10 mouse cellular contexts compared by ENCODE assay signal in genomic region chr19:38056276-38056675, GRCm38 (mm10). TPM values are rescaled to one million over a fixed set of nuclear protein-coding genes. Genes with fewer than 3 reads are reported as not detected.
DNase-seq lines count a peak whose midpoint lies in the region; ATAC-seq and TF ChIP-seq lines count a peak whose summit lies in the region.
"Had no signal": no experiment of that assay in that cellular context is flagged by ENCODE, and none has a peak within 500 bp of the region (broad histone marks: within the 10 kb centered on the region; RNA-seq: fewer than 3 reads in every experiment).

No protein-coding gene starts in this region.

- ATAC-seq in heart, postnatal 0 days (ENCODE audit: insufficient read depth, low read depth) = no peak
- no peak for ATAC-seq in hindbrain, embryonic 14.5 days (ENCODE audit: low FRiP score)
- no peak for ATAC-seq in midbrain, embryonic 12.5 days (ENCODE audit: low FRiP score, low read depth)

- no peak for DNase-seq in heart, postnatal 0 days (ENCODE audit: low spot score)
- no peak for DNase-seq in heart, adult 8-10 months (ENCODE audit: low spot score)
- no peak for DNase-seq in embryonic facial prominence, embryonic 10.5 days (ENCODE audit: low spot score)
- no peak for DNase-seq in hindbrain, embryonic 14.5 days (ENCODE audit: low spot score)
- no peak for DNase-seq in right cerebral cortex, postnatal 10 days (ENCODE audit: low spot score in 2 of 2)
- no peak for DNase-seq in spleen, postnatal 14 days (ENCODE audit: low spot score in 2 of 2)
- no peak for DNase-seq in thymus, postnatal 0 days (ENCODE audit: low spot score)
- DNase-seq: adrenal gland, postnatal 36 days; kidney, postnatal 4 days had no signal

- TF ChIP-seq EP300 in heart, postnatal 0 days (IDR thresholded peaks at IDR 0.05; ENCODE audit: low read depth) = no peak

- H3K4me1 ChIP-seq in heart, postnatal 0 days (ENCODE audit: control insufficient read depth, insufficient read depth) = peaks cover 9% of the 10 kb centered on the region; the same call in 1 of the 2 replicates
- H3K4me1 ChIP-seq in embryonic facial prominence, embryonic 10.5 days = peaks cover 22% of the 10 kb centered on the region
- 0 out of 2 replicates have a peak, but pooled peaks cover 2% of the 10 kb centered on the region for H3K4me1 ChIP-seq in hindbrain, embryonic 14.5 days (replicated peaks; ENCODE audit: control insufficient read depth, insufficient read depth, low read length)
- H3K4me1 ChIP-seq in midbrain, embryonic 12.5 days = peaks cover 12% of the 10 kb centered on the region

- no peak for TF ChIP-seq CTCF in heart, postnatal 0 days (IDR thresholded peaks at IDR 0.05; ENCODE audit: low read depth)

- no peaks in the 10 kb centered on the region for H3K27me3 ChIP-seq in heart, postnatal 0 days (ENCODE audit: control insufficient read depth, insufficient read depth, low read length)
- no peaks in the 10 kb centered on the region for H3K27me3 ChIP-seq in embryonic facial prominence, embryonic 10.5 days (replicated peaks; ENCODE audit: low read depth, poor library complexity, severe bottlenecking)
- H3K27me3 ChIP-seq in hindbrain, embryonic 14.5 days (ENCODE audit: control insufficient read depth, insufficient read depth, low read length) = no peaks in the 10 kb centered on the region
- H3K27me3 ChIP-seq in midbrain, embryonic 12.5 days = no peaks in the 10 kb centered on the region

- 66% methylated on average over 3 of the region's 3 CpGs for WGBS in heart, postnatal 0 days
- WGBS in embryonic facial prominence, embryonic 10.5 days = 64% methylated on average over 3 of the region's 3 CpGs
- WGBS in hindbrain, embryonic 14.5 days = 57% methylated on average over 3 of the region's 3 CpGs
- 53% methylated on average over 3 of the region's 3 CpGs for WGBS in midbrain, embryonic 12.5 days

- H3K9me3 ChIP-seq in heart, postnatal 0 days (replicated peaks; ENCODE audit: control insufficient read depth, low read length) = no peaks in the 10 kb centered on the region
- H3K9me3 ChIP-seq in embryonic facial prominence, embryonic 10.5 days = no peaks in the 10 kb centered on the region
- H3K9me3 ChIP-seq in hindbrain, embryonic 14.5 days (ENCODE audit: control insufficient read depth, low read length) = no peaks in the 10 kb centered on the region
- H3K9me3 ChIP-seq in midbrain, embryonic 12.5 days = no peaks in the 10 kb centered on the region

- H3K27ac ChIP-seq in heart, postnatal 0 days (ENCODE audit: low read depth) = no peak overlapping the region
- no peak overlapping the region for H3K27ac ChIP-seq in embryonic facial prominence, embryonic 10.5 days (replicated peaks)
- no peak overlapping the region for H3K27ac ChIP-seq in hindbrain, embryonic 14.5 days
- no peak overlapping the region for H3K27ac ChIP-seq in midbrain, embryonic 12.5 days (replicated peaks)

- H3K4me3 ChIP-seq in heart, postnatal 0 days (ENCODE audit: low read depth, low read length) = peak overlapping the region; percentile 83; the same call in 1 of the 2 replicates
- peak overlapping the region; percentile 79 for H3K4me3 ChIP-seq in embryonic facial prominence, embryonic 10.5 days
- no peak overlapping the region for H3K4me3 ChIP-seq in hindbrain, embryonic 14.5 days (replicated peaks; ENCODE audit: low read length)
- H3K4me3 ChIP-seq in midbrain, embryonic 12.5 days = peak overlapping the region; percentile 76

- no peak overlapping the region for H3K9ac ChIP-seq in heart, postnatal 0 days (replicated peaks; ENCODE audit: low read depth, low read length)
- no peak overlapping the region for H3K9ac ChIP-seq in hindbrain, embryonic 14.5 days
- H3K9ac ChIP-seq in midbrain, embryonic 12.5 days (replicated peaks) = peak overlapping the region; percentile 64; the same call in 1 of the 2 replicates

- H3K4me2 ChIP-seq in heart, postnatal 0 days (ENCODE audit: low read depth, low read length) = peak overlapping the region; percentile 94; the same call in 1 of the 2 replicates
- peak overlapping the region; percentile 94; the same call in 1 of the 2 replicates for H3K4me2 ChIP-seq in hindbrain, embryonic 14.5 days (replicated peaks)
- peak overlapping the region; percentile 76 for H3K4me2 ChIP-seq in midbrain, embryonic 12.5 days (replicated peaks)

- peaks cover 39% of the 10 kb centered on the region for H3K36me3 ChIP-seq in heart, postnatal 0 days (replicated peaks; ENCODE audit: control insufficient read depth, insufficient read depth, low read length)
- H3K36me3 ChIP-seq in embryonic facial prominence, embryonic 10.5 days (replicated peaks) = peaks cover 44% of the 10 kb centered on the region
- peaks cover 6% of the 10 kb centered on the region; the same call in 1 of the 2 replicates for H3K36me3 ChIP-seq in hindbrain, embryonic 14.5 days (replicated peaks; ENCODE audit: control insufficient read depth, insufficient read depth)
- H3K36me3 ChIP-seq in midbrain, embryonic 12.5 days = peaks cover 32% of the 10 kb centered on the region

RNA-seq across cellular contexts. Expression of gene Cep55, which starts 1.5 kb away (rescaled TPM):
- 19.1 and 21.7 TPM in 2 replicates for total RNA-seq in heart, postnatal 0 days (2014; rRNA removed; ENCODE audit: low replicate concordance)
- 9.2 and 9.5 TPM in 2 replicates for polyA plus RNA-seq in heart, postnatal 0 days (2015; fragmentation: Nextera tagmentation; extraction: Ambion mirVana)
- under 1 TPM in 3 of 4 experiments, not detected in 1; 0.24 to 0.63 (median 0.25) TPM for total RNA-seq in heart, adult 8-10 months (2022)
- polyA plus RNA-seq in embryonic facial prominence, embryonic 10.5 days (2016; fragmentation: Nextera tagmentation; extraction: Ambion mirVana) = 29.6 and 38.1 TPM in 2 replicates
- 4.6 and 6.8 TPM in 2 replicates for polyA plus RNA-seq in hindbrain, embryonic 14.5 days (2014; fragmentation: Nextera tagmentation; extraction: Ambion mirVana)
- polyA plus RNA-seq in midbrain, embryonic 12.5 days (2016; fragmentation: Nextera tagmentation; extraction: Ambion mirVana) = 41.8 and 42.7 TPM in 2 replicates
- polyA plus RNA-seq in thymus, postnatal 0 days (2015; fragmentation: Nextera tagmentation; extraction: Ambion mirVana) = 34.3 and 35.5 TPM in 2 replicates

RNA-seq across cellular contexts. Expression of gene Myof, which starts 12.9 kb away (rescaled TPM):
- 9.5 and 13.3 TPM in 2 replicates for total RNA-seq in heart, postnatal 0 days (2014; rRNA removed; ENCODE audit: low replicate concordance)
- polyA plus RNA-seq in heart, postnatal 0 days (2015; fragmentation: Nextera tagmentation; extraction: Ambion mirVana) = 2.8 and 3.0 TPM in 2 replicates
- total RNA-seq in heart, adult 8-10 months (2022) = 1 to 10 TPM; 6.2 to 9.0 (median 7.7) TPM
- 2.6 and 4.0 TPM in 2 replicates for polyA plus RNA-seq in embryonic facial prominence, embryonic 10.5 days (2016; fragmentation: Nextera tagmentation; extraction: Ambion mirVana)
- 2.0 and 3.2 TPM in 2 replicates for polyA plus RNA-seq in hindbrain, embryonic 14.5 days (2014; fragmentation: Nextera tagmentation; extraction: Ambion mirVana)
- polyA plus RNA-seq in midbrain, embryonic 12.5 days (2016; fragmentation: Nextera tagmentation; extraction: Ambion mirVana) = 4.8 and 5.5 TPM in 2 replicates
- polyA plus RNA-seq in thymus, postnatal 0 days (2015; fragmentation: Nextera tagmentation; extraction: Ambion mirVana) = 4.1 and 5.1 TPM in 2 replicates

RNA-seq across cellular contexts. Expression of gene Ffar4, which starts 40.6 kb away (rescaled TPM):
- total RNA-seq in heart, postnatal 0 days (2014; rRNA removed; ENCODE audit: low replicate concordance) = 0.12 TPM in 1 of 2 replicates, not detected in the other
- 0.33 TPM in 1 of 2 replicates, not detected in the other for polyA plus RNA-seq in heart, postnatal 0 days (2015; fragmentation: Nextera tagmentation; extraction: Ambion mirVana)
- not detected for total RNA-seq in heart, adult 8-10 months (2022)
- polyA plus RNA-seq in embryonic facial prominence, embryonic 10.5 days (2016; fragmentation: Nextera tagmentation; extraction: Ambion mirVana) = 0.28 TPM in 1 of 2 replicates, not detected in the other
- 0.20 TPM in 1 of 2 replicates, not detected in the other for polyA plus RNA-seq in hindbrain, embryonic 14.5 days (2014; fragmentation: Nextera tagmentation; extraction: Ambion mirVana)
- polyA plus RNA-seq in midbrain, embryonic 12.5 days (2016; fragmentation: Nextera tagmentation; extraction: Ambion mirVana) = not detected in 2 replicates
- polyA plus RNA-seq in thymus, postnatal 0 days (2015; fragmentation: Nextera tagmentation; extraction: Ambion mirVana) = 1.2 and 1.4 TPM in 2 replicates
